Mouse (Mus musculus) liver, postnatal 0 days (tissue): Measurements from ENCODE around the gene Fam3c. TPM values are rescaled to one million over a fixed set of nuclear protein-coding genes. Genes with fewer than 3 reads are reported as not detected.
A peak's percentile ranks its signal among the peaks of the same experiment; 100 is the strongest.

ENCODE experiments used
- ATAC-seq: fragments of 200-750 bp; cut with Nextera tagmentation; 2 replicates; pipeline ENCODE4 v1.8.0; 2017; ENCODE audit warnings: mild to moderate bottlenecking, moderate library complexity
- DNase-seq: peaks from one replicate; pipeline ENCODE4 v3.0.0-alpha.2; 2016
- H3K27ac ChIP-seq: fragments of 300-500 bp; sonication (generic); 2 replicates; pipeline ENCODE4 v1.5.1; 2014; ENCODE audit warnings: antibody characterized with exemption, moderate library complexity, mild to moderate bottlenecking, low read depth
- H3K27me3 ChIP-seq: fragments of 300-500 bp; sonication (generic); 2 replicates; pipeline ENCODE4 v1.6.1; 2014; ENCODE audit warnings: low read length, control low read depth, mixed read lengths; ENCODE audit not compliant: insufficient read depth
- H3K36me3 ChIP-seq: fragments of 300-500 bp; sonication (generic); replicated peaks from 2 replicates; pipeline ENCODE4 v1.6.1; 2014; ENCODE audit warnings: mild to moderate bottlenecking, control low read depth, low read length, moderate library complexity, mixed read lengths; ENCODE audit not compliant: insufficient read depth
- H3K4me1 ChIP-seq: fragments of 300-500 bp; sonication (generic); 2 replicates; pipeline ENCODE4 v1.6.1; 2014; ENCODE audit warnings: antibody characterized with exemption, mild to moderate bottlenecking, control low read depth; ENCODE audit not compliant: insufficient read depth
- H3K4me2 ChIP-seq: fragments of 300-500 bp; sonication (generic); 2 replicates; pipeline ENCODE4 v1.6.1; 2014; ENCODE audit warnings: low read depth, mild to moderate bottlenecking, low read length, moderate library complexity, mixed read lengths
- H3K4me3 ChIP-seq: fragments of 300-500 bp; sonication (generic); 2 replicates; pipeline ENCODE4 v1.5.1; 2014; ENCODE audit warnings: low read depth, low read length
- H3K9ac ChIP-seq: fragments of 300-500 bp; sonication (generic); replicated peaks from 2 replicates; pipeline ENCODE4 v1.6.1; 2014; ENCODE audit warnings: mild to moderate bottlenecking, moderate library complexity
- H3K9me3 ChIP-seq: fragments of 300-500 bp; sonication (generic); 2 replicates; pipeline ENCODE4 v1.6.1; 2016; ENCODE audit warnings: mild to moderate bottlenecking, control low read depth, low read length, mixed read lengths
- CTCF ChIP-seq: sonication (generic); IDR thresholded peaks from 2 replicates; pipeline ENCODE4 v1.5.1; 2016; ENCODE audit warnings: antibody characterized with exemption, low read depth
- EP300 ChIP-seq: IDR thresholded peaks from 2 replicates; pipeline ENCODE4 v1.6.1; 2016; ENCODE audit warnings: antibody characterized with exemption, low read depth, mild to moderate bottlenecking
- WGBS: fragments of 180-500 bp; shearing (Covaris S2); extraction: QIAGEN DNeasy Blood & Tissue Kit; methylation state at CpG from one replicate; pipeline ENCODE4 v1.1.7; 2014; ENCODE audit not compliant: insufficient replicate concordance; 5-methylcytosine and 5-hydroxymethylcytosine counted together
- polyA plus RNA-seq: library from polyadenylated mRNA; unstranded; fragments of >200 nt; fragmentation: Nextera tagmentation; extraction: Ambion mirVana; gene quantifications from 2 replicates; pipeline ENCODE4 v1.2.1, GENCODE M21; 2015

Gene Fam3c
- polyA plus RNA-seq, 1 experiment from 2014 or later, result 32.6 TPM

- ATAC-seq, result no peak
- WGBS, result 68% methylated on average over 4 of the region's 4 CpGs
- DNase-seq, result no peak
Observed at GRCm38 (mm10) chr6:22327091-22327490, 29.0 kb downstream of the Fam3c start.

DNA sequence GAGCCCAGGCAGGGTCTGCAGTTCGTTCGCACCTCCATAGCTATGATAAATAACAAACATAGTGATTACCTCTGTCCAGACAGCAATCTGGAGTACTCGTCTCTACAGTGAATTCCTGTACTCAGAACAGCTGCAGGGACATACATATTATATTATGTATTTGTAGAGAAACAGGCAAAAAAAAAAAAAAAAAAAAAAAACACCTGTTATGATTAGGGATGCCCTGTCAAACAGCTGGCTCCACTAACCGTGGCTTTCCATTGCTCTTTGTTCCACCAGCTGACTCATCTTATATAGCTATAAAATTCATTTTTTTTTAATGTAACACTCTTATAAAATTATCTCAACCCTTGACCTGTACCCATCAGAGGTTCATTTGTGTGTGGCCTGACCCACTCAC, 29.8 kb downstream of the Fam3c start:
- Histone ChIP-seq H3K4me2 (no peak overlapping the region), H3K9me3 (no peaks in the 10 kb centered on the region), H3K27me3 (no peaks in the 10 kb centered on the region), H3K4me1 (0 out of 2 replicates have a peak, but pooled peaks cover 2% of the 10 kb centered on the region), H3K4me3 (no peak overlapping the region), H3K36me3 (peaks cover 22% of the 10 kb centered on the region), H3K27ac (no peak overlapping the region), H3K9ac (no peak overlapping the region)
- WGBS, result 79% methylated on average over 4 of the region's 4 CpGs
- ATAC-seq (no peak), DNase-seq (no peak)
- TF ChIP-seq CTCF (no peak), EP300 (no peak)

More at GRCm38 (mm10) chr6:22327091-22327490, 29.0 kb downstream of the Fam3c start:
- no peaks in the 10 kb centered on the region for H3K27me3 ChIP-seq
- H3K9me3 ChIP-seq, result no peaks in the 10 kb centered on the region
- H3K4me1 ChIP-seq, result 0 out of 2 replicates have a peak, but pooled peaks cover 2% of the 10 kb centered on the region
- peaks cover 14% of the 10 kb centered on the region; the same call in 1 of the 2 replicates for H3K36me3 ChIP-seq
- TF ChIP-seq EP300 (no peak), CTCF (no peak)
- H3K27ac ChIP-seq, result no peak overlapping the region
- no peak overlapping the region for H3K4me2 ChIP-seq
- no peak overlapping the region for H3K9ac ChIP-seq
- no peak overlapping the region for H3K4me3 ChIP-seq

DNA sequence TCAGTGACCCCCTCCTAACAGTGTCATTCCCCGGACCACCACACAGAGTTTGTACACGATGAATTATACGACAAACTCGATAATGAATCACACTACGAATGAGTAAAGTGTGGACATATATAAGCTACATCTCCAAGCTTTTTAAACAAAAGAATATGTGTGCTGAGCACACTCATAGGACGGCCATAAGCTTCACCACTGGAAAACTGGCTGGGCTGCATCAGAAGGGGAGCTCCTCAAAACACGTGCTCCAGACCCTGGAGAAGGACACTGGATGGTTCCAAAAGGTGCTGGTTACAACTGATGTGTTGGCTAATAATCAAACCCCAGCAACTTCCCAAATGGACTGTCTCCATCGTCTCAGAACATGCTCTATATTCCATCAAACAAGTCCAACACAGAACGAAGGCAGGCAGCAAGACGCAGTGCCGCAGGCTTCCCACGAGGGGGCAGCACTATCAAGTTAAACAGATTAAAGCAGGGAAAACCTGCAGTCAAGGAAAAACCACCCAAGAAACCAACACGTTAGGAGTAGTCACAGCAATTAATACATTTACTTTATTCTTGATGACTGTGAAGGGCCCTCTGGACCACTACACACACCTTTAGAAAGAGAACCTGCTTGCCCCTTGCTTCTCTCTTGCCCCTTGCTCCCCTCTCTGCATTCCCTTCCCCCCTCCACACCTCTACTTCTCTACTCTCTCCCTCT, 30.5 kb downstream of the Fam3c start:
- no peak overlapping the region for H3K9ac ChIP-seq
- H3K27me3 ChIP-seq, result no peaks in the 10 kb centered on the region
- DNase-seq, result peak; percentile 81
- no peaks in the 10 kb centered on the region for H3K9me3 ChIP-seq
- no peak overlapping the region for H3K27ac ChIP-seq
- peak; percentile 92 for TF ChIP-seq CTCF
- no peak for TF ChIP-seq EP300
- H3K4me2 ChIP-seq, result no peak overlapping the region
- peak; percentile 50; the same call in 1 of the 2 replicates for ATAC-seq
- H3K36me3 ChIP-seq, result peaks cover 24% of the 10 kb centered on the region
- WGBS, result 53% methylated on average over 13 of the region's 13 CpGs
- no peak overlapping the region for H3K4me3 ChIP-seq
- 0 out of 2 replicates have a peak, but pooled peaks cover 2% of the 10 kb centered on the region for H3K4me1 ChIP-seq

- Histone ChIP-seq H3K9ac (no peak overlapping the region), H3K27ac (no peak overlapping the region), H3K36me3 (no peaks in the 10 kb centered on the region), H3K4me1 (no peaks in the 10 kb centered on the region), H3K9me3 (no peaks in the 10 kb centered on the region), H3K27me3 (0 out of 2 replicates have a peak, but pooled peaks cover 3% of the 10 kb centered on the region), H3K4me3 (no peak overlapping the region), H3K4me2 (no peak overlapping the region)
- ATAC-seq, result no peak
- DNase-seq, result no peak
- 62% methylated on average over 14 of the region's 14 CpGs for WGBS
- TF ChIP-seq EP300, result no peak
- TF ChIP-seq CTCF, result no peak
Observed at GRCm38 (mm10) chr6:22298059-22298458, 58.0 kb downstream of the Fam3c start.

GRCm38 (mm10) chr6:22297028-22297427, 59.0 kb downstream of the Fam3c start:
- Histone ChIP-seq H3K4me3 (no peak overlapping the region), H3K27me3 (0 out of 2 replicates have a peak, but pooled peaks cover 3% of the 10 kb centered on the region), H3K36me3 (no peaks in the 10 kb centered on the region), H3K27ac (no peak overlapping the region), H3K4me2 (no peak overlapping the region), H3K9me3 (no peaks in the 10 kb centered on the region), H3K4me1 (no peaks in the 10 kb centered on the region), H3K9ac (no peak overlapping the region)
- no peak for DNase-seq
- ATAC-seq, result no peak
- TF ChIP-seq EP300, result no peak
- WGBS, result 69% methylated on average over 6 of the region's 6 CpGs

DNA sequence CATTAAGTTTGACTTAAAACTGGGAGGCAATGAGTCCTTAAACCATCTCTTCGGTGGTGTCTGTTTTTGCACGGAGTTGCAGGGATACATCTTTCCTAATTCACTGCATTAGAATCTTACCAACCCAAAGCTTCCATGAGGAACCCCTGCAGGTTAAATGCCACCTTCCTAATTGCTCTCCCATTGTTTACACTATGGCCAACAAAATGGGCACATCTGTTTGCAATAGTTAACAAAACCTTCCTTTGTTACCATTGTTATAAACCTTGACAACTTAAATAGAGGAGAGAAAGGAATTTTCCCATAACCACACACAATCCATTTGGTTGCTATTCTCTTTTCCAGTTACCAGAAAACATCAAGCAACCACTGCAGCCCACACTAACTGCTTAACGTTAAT, 62.1 kb downstream of the Fam3c start:
- H3K27ac ChIP-seq, result no peak overlapping the region
- no peak overlapping the region for H3K9ac ChIP-seq
- no peaks in the 10 kb centered on the region for H3K4me1 ChIP-seq
- 60% methylated on average over 3 of the region's 3 CpGs for WGBS
- ATAC-seq, result no peak
- no peak for TF ChIP-seq CTCF
- no peak for TF ChIP-seq EP300
- H3K9me3 ChIP-seq, result no peaks in the 10 kb centered on the region
- H3K4me2 ChIP-seq, result no peak overlapping the region
- no peak for DNase-seq
- no peaks in the 10 kb centered on the region for H3K36me3 ChIP-seq
- no peak overlapping the region for H3K4me3 ChIP-seq
- H3K27me3 ChIP-seq, result peaks cover 12% of the 10 kb centered on the region; the same call in 1 of the 2 replicates
